ENCODE assay signal across 19 mouse cellular contexts in the genomic region with DNA sequence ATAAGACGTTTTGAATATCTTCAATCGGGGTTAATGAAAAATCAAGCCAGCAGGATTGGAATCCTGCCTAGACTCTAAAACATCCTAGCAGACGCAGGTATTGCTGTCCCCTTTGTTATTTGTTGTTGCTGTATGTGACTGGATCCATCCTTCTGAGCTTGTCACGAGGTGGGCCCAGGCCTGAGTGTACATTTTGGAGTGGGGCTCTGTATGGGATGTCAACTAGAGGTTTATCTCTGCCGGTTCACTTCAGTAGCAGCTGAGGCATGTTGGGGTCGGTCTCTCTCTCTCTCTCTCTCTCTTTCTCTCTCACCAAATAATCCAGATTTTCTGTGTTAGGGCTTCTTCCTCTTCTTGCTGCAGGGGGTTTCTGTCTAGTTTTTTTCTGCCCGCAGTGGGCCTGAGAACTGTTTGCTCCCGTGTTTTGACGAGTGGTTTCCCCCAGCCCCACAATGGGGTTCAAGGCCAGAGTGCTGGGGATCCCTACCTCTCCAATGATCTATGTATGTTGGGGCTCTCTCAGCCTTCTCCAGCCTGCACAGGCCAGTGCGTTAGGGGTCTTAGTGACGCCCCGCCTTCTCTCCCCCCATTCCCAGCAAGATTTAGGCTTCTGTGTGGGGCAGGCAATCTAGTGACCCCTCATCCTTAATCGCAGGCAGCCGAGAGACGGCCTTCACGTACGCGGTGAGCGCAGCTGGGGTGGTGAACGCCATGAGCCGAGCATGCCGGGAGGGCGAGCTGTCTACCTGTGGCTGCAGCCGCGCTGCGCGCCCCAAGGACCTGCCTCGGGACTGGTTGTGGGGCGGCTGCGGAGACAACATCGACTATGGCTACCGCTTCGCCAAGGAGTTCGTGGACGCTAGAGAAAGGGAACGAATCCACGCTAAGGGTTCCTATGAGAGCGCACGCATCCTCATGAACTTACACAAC. TPM values are rescaled to one million over a fixed set of nuclear protein-coding genes. Genes with fewer than 3 reads are reported as not detected.
DNase-seq lines count a peak whose midpoint lies in the region; ATAC-seq and TF ChIP-seq lines count a peak whose summit lies in the region.
"Had no signal": no experiment of that assay in that cellular context is flagged by ENCODE, and none has a peak within 500 bp of the region (broad histone marks: within the 10 kb centered on the region; RNA-seq: fewer than 3 reads in every experiment).

No protein-coding gene starts in this region.

- H3K27me3 ChIP-seq in embryonic facial prominence, embryonic 12.5 days, result no peaks in the 10 kb centered on the region
- peaks cover 35% of the 10 kb centered on the region for H3K27me3 ChIP-seq in embryonic facial prominence, embryonic 10.5 days (replicated peaks; ENCODE audit: low read depth, poor library complexity, severe bottlenecking)
- peaks cover 5% of the 10 kb centered on the region for H3K27me3 ChIP-seq in hindbrain, embryonic 14.5 days (ENCODE audit: control insufficient read depth, insufficient read depth, low read length)
- H3K27me3 ChIP-seq in hindbrain, embryonic 10.5 days (ENCODE audit: insufficient read depth, poor library complexity, severe bottlenecking), result peaks cover 43% of the 10 kb centered on the region
- H3K27me3 ChIP-seq in G1E (ENCODE audit: insufficient read depth, low read length), result no peaks in the 10 kb centered on the region
- no peaks in the 10 kb centered on the region for H3K27me3 ChIP-seq in limb, embryonic 14.5 days (ENCODE audit: control insufficient read depth, insufficient read depth, low read length)
- H3K27me3 ChIP-seq: Patski had no signal

- peak overlapping the region; percentile 1; the same call in 1 of the 2 replicates for H3K9ac ChIP-seq in embryonic facial prominence, embryonic 12.5 days
- H3K9ac ChIP-seq in hindbrain, embryonic 14.5 days, result no peak overlapping the region
- H3K9ac ChIP-seq in limb, embryonic 14.5 days (ENCODE audit: low read depth, low read length, severe bottlenecking), result peak overlapping the region; percentile 28
- H3K9ac ChIP-seq: liver, embryonic 12.5 days; lung, embryonic 14.5 days; midbrain, embryonic 12.5 days had no signal

- H3K27ac ChIP-seq in embryonic facial prominence, embryonic 12.5 days, result peak overlapping the region; percentile 48; the same call in 1 of the 2 replicates
- H3K27ac ChIP-seq in embryonic facial prominence, embryonic 10.5 days (replicated peaks), result no peak overlapping the region
- H3K27ac ChIP-seq in hindbrain, embryonic 14.5 days, result no peak overlapping the region
- H3K27ac ChIP-seq in hindbrain, embryonic 10.5 days, result no peak overlapping the region
- peak overlapping the region; percentile 58 for H3K27ac ChIP-seq in limb, embryonic 14.5 days (replicated peaks; ENCODE audit: low read depth, low read length)
- H3K27ac ChIP-seq: liver, embryonic 12.5 days; midbrain, embryonic 12.5 days had no signal

- no peak for TF ChIP-seq POLR2A in limb, embryonic 14.5 days (IDR thresholded peaks at IDR 0.05; ENCODE audit: borderline replicate concordance, extremely low read depth, insufficient read depth, insufficient read length)

- no peak for TF ChIP-seq CTCF in G1E (IDR thresholded peaks at IDR 0.05; ENCODE audit: low read depth, low read length)

- ATAC-seq in embryonic facial prominence, embryonic 12.5 days (ENCODE audit: insufficient number of reproducible peaks, insufficient read depth, low FRiP score, low TSS enrichment), result no peak
- ATAC-seq in hindbrain, embryonic 14.5 days (ENCODE audit: low FRiP score), result no peak
- no peak for ATAC-seq in G1E (ENCODE audit: extremely low read depth, insufficient number of reproducible peaks, low FRiP score, poor library complexity, severe bottlenecking)
- ATAC-seq in limb, embryonic 14.5 days (ENCODE audit: low FRiP score, low read depth), result no peak
- ATAC-seq: CD4-positive, CD25-positive, alpha-beta regulatory T cell, adult 4 months; inflammation-experienced regulatory T-cells, adult 6 months; liver, embryonic 12.5 days; Patski had no signal

- WGBS in embryonic facial prominence, embryonic 12.5 days, result 62% methylated on average over 39 of the region's 39 CpGs
- 55% methylated on average over 39 of the region's 39 CpGs for WGBS in embryonic facial prominence, embryonic 10.5 days
- WGBS in hindbrain, embryonic 14.5 days, result 65% methylated on average over 39 of the region's 39 CpGs
- WGBS in hindbrain, embryonic 10.5 days, result 64% methylated on average over 39 of the region's 39 CpGs
- 74% methylated on average over 39 of the region's 39 CpGs for WGBS in limb, embryonic 14.5 days

- DNase-seq in embryonic facial prominence, embryonic 10.5 days (ENCODE audit: low spot score), result no peak
- DNase-seq in hindbrain, embryonic 14.5 days (ENCODE audit: low spot score), result no peak
- DNase-seq in hindbrain, embryonic 10.5 days (ENCODE audit: low spot score), result no peak
- DNase-seq in G1E (ENCODE audit: low spot score), result no peak
- DNase-seq in limb, embryonic 14.5 days (ENCODE audit: low spot score), result no peak
- DNase-seq in spleen, adult 12 weeks (ENCODE audit: low spot score), result no peak
- DNase-seq in right cerebral cortex, adult 2 months (ENCODE audit: low spot score in 2 of 2), result no peak
- DNase-seq: adrenal gland, postnatal 36 days; cerebellum, adult 2 months; kidney, adult 8-10 months; kidney, postnatal 4 days; lung, embryonic 14.5 days; lung, postnatal 4 days had no signal

- H3K4me2 ChIP-seq in embryonic facial prominence, embryonic 12.5 days (replicated peaks), result peak overlapping the region; percentile 88
- H3K4me2 ChIP-seq in hindbrain, embryonic 14.5 days (replicated peaks), result peak overlapping the region; percentile 22
- H3K4me2 ChIP-seq in limb, embryonic 14.5 days (replicated peaks; ENCODE audit: low read depth, low read length, severe bottlenecking), result peak overlapping the region; percentile 82
- H3K4me2 ChIP-seq: liver, embryonic 12.5 days; lung, embryonic 14.5 days; midbrain, embryonic 12.5 days had no signal

- no peak overlapping the region for H3K4me3 ChIP-seq in embryonic facial prominence, embryonic 12.5 days
- H3K4me3 ChIP-seq in embryonic facial prominence, embryonic 10.5 days, result no peak overlapping the region
- no peak overlapping the region for H3K4me3 ChIP-seq in hindbrain, embryonic 14.5 days (replicated peaks; ENCODE audit: low read length)
- no peak overlapping the region for H3K4me3 ChIP-seq in hindbrain, embryonic 10.5 days
- peak overlapping the region; percentile 2; the same call in 1 of the 2 replicates for H3K4me3 ChIP-seq in G1E (ENCODE audit: low read depth, low read length)
- peak overlapping the region; percentile 13; the same call in 1 of the 2 replicates for H3K4me3 ChIP-seq in limb, embryonic 14.5 days (replicated peaks; ENCODE audit: low read length)
- H3K4me3 ChIP-seq: liver, embryonic 12.5 days; midbrain, embryonic 12.5 days had no signal

- H3K4me1 ChIP-seq in embryonic facial prominence, embryonic 12.5 days, result peaks cover 9% of the 10 kb centered on the region; the same call in 1 of the 2 replicates
- H3K4me1 ChIP-seq in embryonic facial prominence, embryonic 10.5 days, result peaks cover 36% of the 10 kb centered on the region
- H3K4me1 ChIP-seq in hindbrain, embryonic 14.5 days (replicated peaks; ENCODE audit: control insufficient read depth, insufficient read depth, low read length), result peaks cover 4% of the 10 kb centered on the region; the same call in 1 of the 2 replicates
- peaks cover 22% of the 10 kb centered on the region for H3K4me1 ChIP-seq in hindbrain, embryonic 10.5 days (replicated peaks)
- no peaks in the 10 kb centered on the region for H3K4me1 ChIP-seq in G1E (ENCODE audit: insufficient read depth, low read depth, low read length)
- H3K4me1 ChIP-seq in limb, embryonic 14.5 days (ENCODE audit: control insufficient read depth, insufficient read depth, low read length), result peaks cover 17% of the 10 kb centered on the region
- H3K4me1 ChIP-seq: liver, embryonic 12.5 days had no signal

- H3K9me3 ChIP-seq in embryonic facial prominence, embryonic 12.5 days, result no peaks in the 10 kb centered on the region
- H3K9me3 ChIP-seq in embryonic facial prominence, embryonic 10.5 days, result no peaks in the 10 kb centered on the region
- H3K9me3 ChIP-seq in hindbrain, embryonic 14.5 days (ENCODE audit: control insufficient read depth, low read length), result no peaks in the 10 kb centered on the region
- no peaks in the 10 kb centered on the region for H3K9me3 ChIP-seq in hindbrain, embryonic 10.5 days
- peaks cover 44% of the 10 kb centered on the region for H3K9me3 ChIP-seq in G1E (replicated peaks)
- no peaks in the 10 kb centered on the region for H3K9me3 ChIP-seq in limb, embryonic 14.5 days (ENCODE audit: control insufficient read depth, low read length)
- H3K9me3 ChIP-seq: liver, embryonic 12.5 days; midbrain, embryonic 12.5 days had no signal

- H3K36me3 ChIP-seq in embryonic facial prominence, embryonic 12.5 days, result peaks cover 66% of the 10 kb centered on the region
- H3K36me3 ChIP-seq in embryonic facial prominence, embryonic 10.5 days (replicated peaks), result peaks cover 97% of the 10 kb centered on the region
- no peaks in the 10 kb centered on the region for H3K36me3 ChIP-seq in hindbrain, embryonic 14.5 days (replicated peaks; ENCODE audit: control insufficient read depth, insufficient read depth)
- H3K36me3 ChIP-seq in hindbrain, embryonic 10.5 days, result peaks cover 80% of the 10 kb centered on the region
- no peaks in the 10 kb centered on the region for H3K36me3 ChIP-seq in G1E (replicated peaks)
- H3K36me3 ChIP-seq in limb, embryonic 14.5 days (ENCODE audit: control insufficient read depth, insufficient read depth, low read length), result peaks cover 93% of the 10 kb centered on the region
- H3K36me3 ChIP-seq: liver, embryonic 12.5 days had no signal

RNA-seq across cellular contexts. Expression of gene Wnt5a, which starts 13.3 kb away (rescaled TPM):
- polyA plus RNA-seq in embryonic facial prominence, embryonic 12.5 days (2016; fragmentation: Nextera tagmentation; extraction: Ambion mirVana), result 91.5 and 117 TPM in 2 replicates
- polyA plus RNA-seq in embryonic facial prominence, embryonic 10.5 days (2016; fragmentation: Nextera tagmentation; extraction: Ambion mirVana), result 37.2 and 40.4 TPM in 2 replicates
- polyA plus RNA-seq in hindbrain, embryonic 14.5 days (2014; fragmentation: Nextera tagmentation; extraction: Ambion mirVana), result 26.6 and 29.3 TPM in 2 replicates
- polyA plus RNA-seq in hindbrain, embryonic 10.5 days (2016; fragmentation: Nextera tagmentation; extraction: Ambion mirVana), result 31.2 and 38.8 TPM in 2 replicates
- total RNA-seq in G1E (2014; fragmentation: Nextera tagmentation) (not detected in 2 replicates), G1E (2017) (0.06 and 0.11 TPM in 2 replicates)
- polyA plus RNA-seq in G1E (2012), result not detected in 2 replicates
- polyA plus RNA-seq in limb, embryonic 14.5 days (2012; rRNA removed), result 103 and 115 TPM in 2 replicates
- polyA plus RNA-seq in limb, embryonic 14.5 days (2014; fragmentation: Nextera tagmentation; extraction: Ambion mirVana), result 108 and 131 TPM in 2 replicates
- polyA plus RNA-seq: CD4-positive, CD25-positive, alpha-beta regulatory T cell, adult 4 months; inflammation-experienced regulatory T-cells, adult 6 months had no signal

Comparison
In these comparisons a context has a peak if more than half of its experiments do, and no peak if none do; other contexts are left out.
1. H3K27ac ChIP-seq: peak in embryonic facial prominence, embryonic 12.5 days (single experiment) and limb, embryonic 14.5 days (single experiment); none in embryonic facial prominence, embryonic 10.5 days (single experiment), hindbrain, embryonic 14.5 days (single experiment) and hindbrain, embryonic 10.5 days (single experiment).
2. H3K4me2 ChIP-seq: peak in every context shown above with its lines; median percentile 88 in embryonic facial prominence, embryonic 12.5 days; 82 in limb, embryonic 14.5 days; 22 in hindbrain, embryonic 14.5 days.
3. H3K4me3 ChIP-seq: peak in G1E (single experiment) and limb, embryonic 14.5 days (single experiment); none in embryonic facial prominence, embryonic 12.5 days (single experiment), embryonic facial prominence, embryonic 10.5 days (single experiment), hindbrain, embryonic 14.5 days (single experiment) and hindbrain, embryonic 10.5 days (single experiment).
4. RNA of gene Wnt5a, which starts 13.3 kb away (polyA plus RNA-seq): 91.5 to 117 TPM in embryonic facial prominence, embryonic 12.5 days, 103 to 131 TPM in limb, embryonic 14.5 days, 37.2 to 40.4 TPM in embryonic facial prominence, embryonic 10.5 days, 31.2 to 38.8 TPM in hindbrain, embryonic 10.5 days and 26.6 to 29.3 TPM in hindbrain, embryonic 14.5 days; not detected in G1E; every median in the first group is over 10 times any median in the second.